Mouse (Mus musculus) Patski (cell line): ENCODE measurements around the gene Fndc4. TPM values are rescaled to one million over a fixed set of nuclear protein-coding genes. Genes with fewer than 3 reads are reported as not detected.

Source experiments
- ATAC-seq: fragments of 100-300 bp; one replicate; pipeline ENCODE4 v1.8.0; 2021
- CTCF ChIA-PET: fragments of 350-600 bp; sonication (Branson Sonifier 250); formaldehyde crosslinking; loops from one replicate; lab custom pipeline; 2022; ENCODE audit warnings: inconsistent platforms; lab: Charles Lee
- POLR2A ChIA-PET: fragments of 350-600 bp; sonication (Branson Sonifier 250); formaldehyde crosslinking; loops from one replicate; lab custom pipeline; 2022; ENCODE audit warnings: antibody characterized with exemption, inconsistent platforms; lab: Charles Lee
- DNase-seq: peaks from one replicate; pipeline ENCODE4 v3.0.0-alpha.2; 2011; ENCODE audit warnings: low read depth, low spot score
- H3K27me3 ChIP-seq: fragments of 371-371 bp; one replicate; pipeline ENCODE4 v1.5.1; 2021
- CTCF ChIP-seq: fragments of 100-300 bp; IDR thresholded peaks from one replicate; pipeline ENCODE4 v1.5.1; 2021
- in situ Hi-C: fragments of 300-500 bp; cut with MboI; formaldehyde crosslinking; loops from 3 replicates; pipeline ENCODE4 v1.11.1; 2018; ENCODE audit warnings: low pct_unique_long_range_greater_than_20kb, mixed read lengths
- polyA plus RNA-seq: library from polyadenylated mRNA; unstranded; gene quantifications from one replicate; pipeline ENCODE4 v1.2.3, GENCODE M21; 2021

Fndc4 gene
- polyA plus RNA-seq, 1 experiment from 2014 or later, result 107 TPM

- CTCF ChIA-PET, result interaction anchor here (0.8 to 1.7 kb wide), 2 partner anchors 17 kb away, joined by 3 read pairs; no protein-coding TSS in a partner anchor
- in situ Hi-C loops, result no loop called here
- no peak for ATAC-seq
- H3K27me3 ChIP-seq, result no peaks in the 10 kb centered on the region
- DNase-seq, result no peak
- no peak for TF ChIP-seq CTCF
- POLR2A ChIA-PET, result no interaction called here
These were observed 22.9 kb downstream of the Fndc4 start for GRCm38 (mm10) chr5:31273018-31273417.

- in situ Hi-C loops, result no loop called here
- TF ChIP-seq CTCF, result no peak
- ATAC-seq (no peak), DNase-seq (no peak)
- ChIA-PET POLR2A (interaction anchor here (0.9 kb wide), 1 partner anchor 25 kb away, joined by 7 read pairs; no protein-coding TSS in a partner anchor), CTCF (no interaction called here)
- H3K27me3 ChIP-seq, result no peaks in the 10 kb centered on the region
These were observed 28.2 kb downstream of the Fndc4 start for GRCm38 (mm10) chr5:31267686-31268085.

GRCm38 (mm10) chr5:31266101-31266500, 29.8 kb downstream of the Fndc4 start:
- no peak for ATAC-seq
- no peak for DNase-seq
- in situ Hi-C loops, result no loop called here
- no peaks in the 10 kb centered on the region for H3K27me3 ChIP-seq
- ChIA-PET CTCF (no interaction called here), POLR2A (no interaction called here)
- TF ChIP-seq CTCF, result no peak

GRCm38 (mm10) chr5:31257616-31258015, 38.3 kb downstream of the Fndc4 start:
- ATAC-seq (no peak), DNase-seq (no peak)
- no peaks in the 10 kb centered on the region for H3K27me3 ChIP-seq
- no peak for TF ChIP-seq CTCF
- in situ Hi-C loops, result loop anchor here (10.0 kb wide), 1 partner anchor 67 kb away; no protein-coding TSS in a partner anchor
- CTCF ChIA-PET, result interaction anchor here (1.3 kb wide), 1 partner anchor 15 kb away, joined by 4 read pairs; no protein-coding TSS in a partner anchor
- POLR2A ChIA-PET, result no interaction called here

GRCm38 (mm10) chr5:31255971-31256370, 39.9 kb downstream of the Fndc4 start:
- DNase-seq (no peak), ATAC-seq (no peak)
- ChIA-PET CTCF (no interaction called here), POLR2A (interaction anchor here (0.6 kb wide), 1 partner anchor 416 kb away, joined by 5 read pairs; no protein-coding TSS in a partner anchor)
- no peaks in the 10 kb centered on the region for H3K27me3 ChIP-seq
- TF ChIP-seq CTCF, result no peak
- in situ Hi-C loops, result loop anchor here (10.0 kb wide), 1 partner anchor 69 kb away; no protein-coding TSS in a partner anchor

- H3K27me3 ChIP-seq, result no peaks in the 10 kb centered on the region
- ChIA-PET POLR2A (interaction anchor here (0.6 kb wide), 2 partner anchors 15 to 417 kb away, joined by 3 to 5 read pairs; no protein-coding TSS in a partner anchor), CTCF (no interaction called here)
- DNase-seq (no peak), ATAC-seq (no peak)
- in situ Hi-C loops, result loop anchor here (10.0 kb wide), 1 partner anchor 69 kb away; no protein-coding TSS in a partner anchor
- TF ChIP-seq CTCF, result no peak
These were observed 40.5 kb downstream of the Fndc4 start for GRCm38 (mm10) chr5:31255381-31255780.

GRCm38 (mm10) chr5:31254901-31255300, 41.0 kb downstream of the Fndc4 start:
- H3K27me3 ChIP-seq, result no peaks in the 10 kb centered on the region
- in situ Hi-C loops, result loop anchor here (10.0 kb wide), 1 partner anchor 70 kb away; no protein-coding TSS in a partner anchor
- no peak for TF ChIP-seq CTCF
- no peak for DNase-seq
- ChIA-PET CTCF (interaction anchor here (0.9 kb wide), 1 partner anchor 11 kb away, joined by 3 read pairs; no protein-coding TSS in a partner anchor), POLR2A (interaction anchor here (0.6 kb wide), 1 partner anchor 16 kb away, joined by 3 read pairs; no protein-coding TSS in a partner anchor)
- ATAC-seq, result no peak

- in situ Hi-C loops, result loop anchor here (10.0 kb wide), 1 partner anchor 70 kb away; no protein-coding TSS in a partner anchor
- no peak for ATAC-seq
- ChIA-PET POLR2A (interaction anchor here (0.6 kb wide), 1 partner anchor 16 kb away, joined by 3 read pairs; no protein-coding TSS in a partner anchor), CTCF (interaction anchor here (0.9 to 1.7 kb wide), 2 partner anchors 11 to 74 kb away, joined by 3 read pairs; no protein-coding TSS in a partner anchor)
- no peaks in the 10 kb centered on the region for H3K27me3 ChIP-seq
- no peak for DNase-seq
- no peak for TF ChIP-seq CTCF
These were observed 41.4 kb downstream of the Fndc4 start for GRCm38 (mm10) chr5:31254452-31254851.

GRCm38 (mm10) chr5:31253806-31254205, 42.1 kb downstream of the Fndc4 start:
- ChIA-PET POLR2A (no interaction called here), CTCF (interaction anchor here (0.9 to 1.7 kb wide), 2 partner anchors 10 to 74 kb away, joined by 3 read pairs; no protein-coding TSS in a partner anchor)
- in situ Hi-C loops, result loop anchor here (10.0 kb wide), 1 partner anchor 71 kb away; no protein-coding TSS in a partner anchor
- no peak for TF ChIP-seq CTCF
- no peak for DNase-seq
- ATAC-seq, result no peak
- no peaks in the 10 kb centered on the region for H3K27me3 ChIP-seq

- in situ Hi-C loops, result loop anchor here (10.0 kb wide), 1 partner anchor 72 kb away; no protein-coding TSS in a partner anchor
- POLR2A ChIA-PET, result interaction anchor here (0.6 kb wide), 1 partner anchor 35 kb away, joined by 3 read pairs; no protein-coding TSS in a partner anchor
- H3K27me3 ChIP-seq, result no peaks in the 10 kb centered on the region
- no peak for DNase-seq
- ATAC-seq, result no peak
- no peak for TF ChIP-seq CTCF
- CTCF ChIA-PET, result interaction anchor here (0.9 to 1.7 kb wide), 3 partner anchors 11 to 75 kb away, joined by 3 read pairs; no protein-coding TSS in a partner anchor
These were observed 42.9 kb downstream of the Fndc4 start for GRCm38 (mm10) chr5:31252795-31253545.
